Mouse (Mus musculus): Measurements from ENCODE around the gene Dnph1. TPM values are rescaled to one million over a fixed set of nuclear protein-coding genes. Genes with fewer than 3 reads are reported as not detected.
"Not testable (repeated sequence)": the region's sequence is repeated elsewhere in the genome, so short reads cannot be mapped to it uniquely, and the experiment has no call there.

The Dnph1 gene
- polyA plus RNA-seq, 1 experiment from 2014 or later: 31.6 TPM

GRCm38 (mm10) chr17:46467830-46468229 lies 28.7 kb upstream of the Dnph1 start:
- WGBS: 71% methylated on average over 9 of the region's 9 CpGs
- H3K4me3 ChIP-seq (replicated peaks): no peak overlapping the region
- no peaks in the 10 kb centered on the region for H3K9me3 ChIP-seq
- peaks cover 87% of the 10 kb centered on the region for H3K36me3 ChIP-seq
- H3K9ac ChIP-seq (replicated peaks): no peak overlapping the region
- peaks cover 8% of the 10 kb centered on the region; the same call in 1 of the 2 replicates for H3K4me1 ChIP-seq (replicated peaks)
- no peak overlapping the region for H3K27ac ChIP-seq
- H3K27me3 ChIP-seq: no peaks in the 10 kb centered on the region
- no peak for ATAC-seq
- no peak overlapping the region for H3K4me2 ChIP-seq (replicated peaks)

DNA sequence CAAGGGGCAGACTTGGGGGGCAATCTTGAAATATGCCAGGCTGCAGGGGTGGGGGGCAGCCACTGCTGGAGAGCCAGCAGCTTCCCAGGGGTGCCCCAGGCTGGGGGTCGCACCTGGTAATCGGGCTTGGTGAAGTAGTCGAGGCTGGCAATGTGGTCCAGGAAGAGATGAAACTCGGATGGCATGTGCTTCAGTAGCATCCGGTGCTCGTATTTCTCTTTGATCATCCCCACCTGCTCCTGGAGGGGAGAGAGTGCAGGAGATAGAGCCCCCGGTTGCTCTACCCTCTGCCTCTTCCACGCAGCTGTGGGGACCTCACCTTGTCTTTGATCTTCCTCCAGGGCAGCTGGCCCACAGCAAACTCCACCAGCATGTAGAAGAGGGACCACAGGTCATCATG lies 19.9 kb upstream of the Dnph1 start:
- Histone ChIP-seq H3K27ac (no peak overlapping the region), H3K4me2 (replicated peaks) (no peak overlapping the region), H3K27me3 (no peaks in the 10 kb centered on the region), H3K4me1 (replicated peaks) (peaks cover 7% of the 10 kb centered on the region; the same call in 1 of the 2 replicates), H3K4me3 (replicated peaks) (no peak overlapping the region), H3K9me3 (no peaks in the 10 kb centered on the region), H3K9ac (replicated peaks) (no peak overlapping the region), H3K36me3 (peaks cover 90% of the 10 kb centered on the region)
- ATAC-seq: no peak
- 84% methylated on average over 8 of the region's 8 CpGs for WGBS

DNA sequence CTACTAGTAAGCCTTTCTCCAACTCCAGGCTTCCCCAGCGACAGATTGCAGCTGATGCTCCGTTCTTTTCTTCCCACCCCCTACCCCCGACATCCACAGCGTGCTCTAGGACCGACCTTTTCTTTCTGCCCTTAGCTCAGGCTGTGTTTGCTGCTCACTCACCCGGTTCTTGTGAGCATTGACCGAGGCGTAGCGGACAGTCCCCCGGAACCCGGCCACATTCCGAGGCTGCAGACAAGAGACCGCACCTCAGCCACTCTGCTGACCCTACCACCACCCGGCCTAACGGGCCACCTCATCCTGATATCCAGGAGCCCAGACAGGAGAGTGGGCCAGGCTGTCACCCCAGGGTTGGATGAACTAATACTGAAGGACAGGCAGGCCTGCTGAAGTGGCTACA lies 19.2 kb upstream of the Dnph1 start:
- Histone ChIP-seq H3K9me3 (no peaks in the 10 kb centered on the region), H3K4me1 (replicated peaks) (peaks cover 7% of the 10 kb centered on the region; the same call in 1 of the 2 replicates), H3K27ac (no peak overlapping the region), H3K27me3 (no peaks in the 10 kb centered on the region), H3K4me2 (replicated peaks) (no peak overlapping the region), H3K36me3 (peaks cover 88% of the 10 kb centered on the region), H3K4me3 (replicated peaks) (no peak overlapping the region), H3K9ac (replicated peaks) (no peak overlapping the region)
- WGBS: 83% methylated on average over 15 of the region's 15 CpGs
- no peak for ATAC-seq

DNA sequence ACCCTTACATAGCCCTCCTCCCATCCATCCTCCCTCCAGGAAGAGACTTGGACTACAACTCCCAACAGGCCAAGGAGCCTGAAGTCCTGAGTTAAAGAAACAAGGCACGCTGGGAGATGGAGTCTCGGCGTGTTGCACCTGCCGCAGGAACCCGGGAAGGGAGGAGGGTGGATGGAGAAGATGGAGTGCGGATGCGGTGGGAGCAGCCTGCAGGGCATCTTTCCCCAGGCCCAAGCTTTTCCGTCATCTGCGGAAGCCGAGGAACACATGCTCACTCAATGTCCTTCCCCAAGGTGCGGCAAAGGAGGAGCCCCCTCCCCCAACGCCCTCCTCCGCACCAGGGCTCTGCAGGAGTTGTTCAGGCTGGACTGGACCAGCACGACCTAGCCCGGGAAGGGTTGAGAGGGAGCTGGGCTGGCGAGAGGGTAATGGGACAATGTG lies 12.9 kb upstream of the Dnph1 start:
- H3K27me3 ChIP-seq: peaks cover 13% of the 10 kb centered on the region; the same call in 1 of the 2 replicates
- H3K27ac ChIP-seq: peak overlapping the region; percentile 53
- H3K36me3 ChIP-seq: peaks cover 38% of the 10 kb centered on the region
- peak overlapping the region; percentile 40 for H3K4me3 ChIP-seq (replicated peaks)
- 1% methylated on average over 16 of the region's 16 CpGs for WGBS
- peaks cover 45% of the 10 kb centered on the region for H3K4me1 ChIP-seq (replicated peaks)
- no peaks in the 10 kb centered on the region for H3K9me3 ChIP-seq
- H3K4me2 ChIP-seq (replicated peaks): peak overlapping the region; percentile 78
- ATAC-seq: peak; percentile 62
- H3K9ac ChIP-seq (replicated peaks): peak overlapping the region; percentile 68

DNA sequence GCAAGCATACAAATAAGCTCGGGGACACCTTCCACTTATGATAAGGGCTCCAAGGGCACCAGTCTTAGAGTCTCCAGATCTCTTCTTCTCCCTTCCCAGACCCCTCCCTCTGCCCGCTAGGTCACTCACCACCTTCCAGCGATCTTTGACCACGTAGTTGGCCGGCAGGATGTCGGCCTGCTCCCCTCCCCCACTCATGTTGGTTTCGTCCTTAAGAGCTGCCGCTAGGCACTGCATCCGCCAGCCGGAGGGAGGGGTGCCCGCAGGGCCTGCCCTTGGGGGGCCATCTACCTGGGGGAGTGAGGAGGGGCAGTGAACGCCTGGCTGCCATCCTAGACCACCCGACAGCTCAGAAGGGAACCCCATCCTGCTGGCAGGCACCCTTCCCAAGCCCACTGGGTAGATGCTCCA lies 12.5 kb upstream of the Dnph1 start:
- H3K36me3 ChIP-seq: peaks cover 34% of the 10 kb centered on the region
- peaks cover 18% of the 10 kb centered on the region; the same call in 1 of the 2 replicates for H3K27me3 ChIP-seq
- peak; percentile 2; the same call in 1 of the 2 replicates for ATAC-seq
- WGBS: 5% methylated on average over 13 of the region's 13 CpGs
- peak overlapping the region; percentile 40 for H3K4me3 ChIP-seq (replicated peaks)
- no peaks in the 10 kb centered on the region for H3K9me3 ChIP-seq
- peaks cover 45% of the 10 kb centered on the region for H3K4me1 ChIP-seq (replicated peaks)
- peak overlapping the region; percentile 68 for H3K9ac ChIP-seq (replicated peaks)
- H3K27ac ChIP-seq: peak overlapping the region; percentile 53
- peak overlapping the region; percentile 78 for H3K4me2 ChIP-seq (replicated peaks)

DNA sequence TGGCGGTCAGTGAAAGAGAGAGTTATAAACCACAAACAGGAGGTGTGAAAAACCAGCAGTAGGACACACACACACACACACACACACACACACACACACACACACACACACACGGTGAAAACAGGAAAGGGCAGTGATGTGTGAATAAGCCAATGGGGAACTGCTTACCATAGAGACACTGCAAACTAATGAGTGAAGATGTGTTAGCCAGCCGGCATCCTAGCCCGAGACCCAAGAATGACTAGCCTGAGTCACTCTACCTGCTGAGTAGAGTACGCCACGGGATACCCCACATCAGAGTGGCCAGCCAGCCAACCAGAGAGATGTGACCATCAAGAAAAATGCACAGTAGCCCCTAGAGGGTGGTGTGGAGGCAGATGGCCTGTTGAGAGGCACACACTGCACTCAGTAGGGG lies 12.0 kb upstream of the Dnph1 start:
- H3K4me2 ChIP-seq (replicated peaks): peak overlapping the region; percentile 78
- H3K36me3 ChIP-seq: peaks cover 29% of the 10 kb centered on the region
- peak; percentile 10; the same call in 1 of the 2 replicates for ATAC-seq
- WGBS: 8% methylated on average over 6 of the region's 6 CpGs
- H3K9me3 ChIP-seq: no peaks in the 10 kb centered on the region
- peaks cover 45% of the 10 kb centered on the region for H3K4me1 ChIP-seq (replicated peaks)
- H3K27ac ChIP-seq: no peak overlapping the region
- peaks cover 20% of the 10 kb centered on the region; the same call in 1 of the 2 replicates for H3K27me3 ChIP-seq
- peak overlapping the region; percentile 68 for H3K9ac ChIP-seq (replicated peaks)
- peak overlapping the region; percentile 40 for H3K4me3 ChIP-seq (replicated peaks)

DNA sequence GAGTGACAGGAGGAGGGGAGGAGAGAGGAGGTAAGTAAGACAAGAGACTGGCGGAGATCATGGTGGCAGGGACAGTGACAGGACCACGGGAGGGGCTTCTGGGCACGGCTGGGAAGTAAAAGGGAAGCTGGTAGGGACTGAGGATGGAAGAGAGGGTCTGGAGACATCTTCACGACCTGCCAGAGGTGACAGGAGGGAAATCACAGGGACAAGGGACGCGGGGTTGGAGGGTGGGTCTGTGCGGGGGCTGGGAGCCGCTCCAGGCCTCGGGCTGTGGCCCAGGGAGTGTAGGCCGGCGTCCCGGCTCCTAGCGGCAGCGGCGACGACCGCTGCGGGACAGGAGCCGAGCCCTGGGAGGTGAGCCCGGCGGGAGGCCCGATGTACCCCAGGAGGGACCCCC lies 9.5 kb upstream of the Dnph1 start:
- H3K36me3 ChIP-seq: 0 out of 2 replicates have a peak, but pooled peaks cover 8% of the 10 kb centered on the region
- ATAC-seq: peak; percentile 64
- peak overlapping the region; percentile 71 for H3K27ac ChIP-seq
- peak overlapping the region; percentile 77 for H3K4me2 ChIP-seq (replicated peaks)
- peak overlapping the region; percentile 86 for H3K4me3 ChIP-seq (replicated peaks)
- H3K9me3 ChIP-seq: no peaks in the 10 kb centered on the region
- 2% methylated on average over 9 of the region's 22 CpGs for WGBS
- peak overlapping the region; percentile 94 for H3K9ac ChIP-seq (replicated peaks)
- H3K27me3 ChIP-seq: peaks cover 21% of the 10 kb centered on the region; the same call in 1 of the 2 replicates
- H3K4me1 ChIP-seq (replicated peaks): peaks cover 45% of the 10 kb centered on the region

- H3K4me1 ChIP-seq (replicated peaks): peaks cover 45% of the 10 kb centered on the region
- peaks cover 22% of the 10 kb centered on the region for H3K27me3 ChIP-seq
- H3K4me3 ChIP-seq (replicated peaks): peak within 1 kb of the TSS; percentile 86
- H3K9ac ChIP-seq (replicated peaks): peak within 1 kb of the TSS; percentile 94
- WGBS: 1% methylated on average over 12 of the region's 49 CpGs
- peak within 1 kb of the TSS; percentile 71 for H3K27ac ChIP-seq
- 0 out of 2 replicates have a peak, but pooled peaks cover 7% of the 10 kb centered on the region for H3K36me3 ChIP-seq
- H3K4me2 ChIP-seq (replicated peaks): peak within 1 kb of the TSS; percentile 77
- no peaks in the 10 kb centered on the region for H3K9me3 ChIP-seq
- peak; percentile 77 for ATAC-seq
Measured at GRCm38 (mm10) chr17:46487431-46487830, 9.1 kb upstream of the Dnph1 start, which contains the start of gene Ttbk1. Gene Ttbk1, minus strand, starts transcription at chr17:46487675.

DNA sequence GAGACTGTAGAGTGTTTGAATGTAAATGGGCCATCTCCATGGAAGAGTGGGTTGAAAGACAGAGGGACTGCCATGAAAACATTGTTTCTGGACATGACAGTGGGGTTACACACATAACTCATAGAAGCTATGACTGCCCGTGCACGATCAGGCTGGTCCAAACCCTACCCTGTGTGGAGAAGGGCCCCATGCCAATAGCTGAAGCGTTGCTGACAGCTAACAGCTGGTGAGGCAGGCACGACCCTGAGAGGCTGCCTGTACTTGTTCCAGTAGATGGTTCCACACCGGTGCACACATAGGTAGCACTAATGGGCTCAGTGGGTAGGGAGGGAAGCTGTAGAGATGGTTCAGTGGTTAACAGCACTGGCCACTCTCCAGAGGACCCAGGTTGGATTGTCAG lies 1.0 kb upstream of the Dnph1 start:
- H3K4me1 ChIP-seq (replicated peaks): peaks cover 10% of the 10 kb centered on the region
- 88% methylated on average over 5 of the region's 5 CpGs for WGBS
- H3K27me3 ChIP-seq: peaks cover 20% of the 10 kb centered on the region
- H3K27ac ChIP-seq: no peak overlapping the region
- no peaks in the 10 kb centered on the region for H3K9me3 ChIP-seq
- H3K36me3 ChIP-seq: peaks cover 21% of the 10 kb centered on the region
- no peak overlapping the region for H3K4me2 ChIP-seq (replicated peaks)
- no peak for ATAC-seq
- H3K9ac ChIP-seq (replicated peaks): no peak overlapping the region
- H3K4me3 ChIP-seq (replicated peaks): no peak overlapping the region

DNA sequence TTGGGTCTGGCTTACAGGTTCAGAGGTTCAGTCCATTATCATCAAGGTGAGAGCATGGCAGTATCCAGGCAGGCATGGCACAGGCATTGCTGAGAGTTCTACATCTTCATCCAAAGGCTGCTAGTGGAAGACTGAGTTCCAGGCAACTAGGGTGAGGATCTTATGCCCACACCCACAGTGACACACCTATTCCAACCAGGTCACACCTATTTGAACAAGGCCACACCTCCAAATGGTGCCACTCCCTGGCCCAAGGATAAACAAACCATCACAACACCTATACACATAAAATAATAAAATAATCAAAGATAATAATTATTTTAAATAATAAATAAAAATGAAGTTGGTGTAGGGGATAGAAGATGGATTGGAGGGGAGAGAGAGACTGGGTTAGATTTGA lies 430 bp upstream of the Dnph1 start:
- H3K9ac ChIP-seq (replicated peaks); ATAC-seq; H3K4me2 ChIP-seq (replicated peaks): not testable (repeated sequence)

GRCm38 (mm10) chr17:46497956-46498355 lies 1.4 kb downstream of the Dnph1 start:
- no peaks in the 10 kb centered on the region for H3K9me3 ChIP-seq
- H3K36me3 ChIP-seq: peaks cover 41% of the 10 kb centered on the region
- no peak for ATAC-seq
- peaks cover 10% of the 10 kb centered on the region for H3K4me1 ChIP-seq (replicated peaks)
- no peak overlapping the region for H3K27ac ChIP-seq
- no peak overlapping the region for H3K9ac ChIP-seq (replicated peaks)
- peak overlapping the region; percentile 79; the same call in 1 of the 2 replicates for H3K4me2 ChIP-seq (replicated peaks)
- no peak overlapping the region for H3K4me3 ChIP-seq (replicated peaks)
- H3K27me3 ChIP-seq: peaks cover 17% of the 10 kb centered on the region; the same call in 1 of the 2 replicates
- 62% methylated on average over 8 of the region's 8 CpGs for WGBS

More for the DNA sequence above, 430 bp upstream of the Dnph1 start:
- H3K27ac ChIP-seq, H3K9me3 ChIP-seq: not testable (repeated sequence)
- Histone ChIP-seq H3K4me1 (replicated peaks) (peaks cover 10% of the 10 kb centered on the region), H3K36me3 (peaks cover 26% of the 10 kb centered on the region), H3K4me3 (replicated peaks) (peak overlapping the region; percentile 58; the same call in 1 of the 2 replicates), H3K27me3 (peaks cover 20% of the 10 kb centered on the region)

- ATAC-seq: no peak
- no peaks in the 10 kb centered on the region for H3K27me3 ChIP-seq
- WGBS: 84% methylated on average over 2 of the region's 2 CpGs
- H3K4me1 ChIP-seq (replicated peaks): no peaks in the 10 kb centered on the region
- H3K36me3 ChIP-seq: peaks cover 58% of the 10 kb centered on the region
- H3K27ac ChIP-seq: no peak overlapping the region
- no peak overlapping the region for H3K4me3 ChIP-seq (replicated peaks)
- H3K9ac ChIP-seq (replicated peaks): no peak overlapping the region
- no peak overlapping the region for H3K4me2 ChIP-seq (replicated peaks)
- H3K9me3 ChIP-seq: no peaks in the 10 kb centered on the region
Measured at GRCm38 (mm10) chr17:46502775-46503174, 6.3 kb downstream of the Dnph1 start.

Data from midbrain, embryonic 13.5 days (tissue).